Mouse (Mus musculus) megakaryocyte progenitor cell, adult 5-6 weeks (primary cell): ENCODE measurements around the gene Fbxw5. TPM values are rescaled to one million over a fixed set of nuclear protein-coding genes. Genes with fewer than 3 reads are reported as not detected.
A peak's percentile ranks its signal among the peaks of the same experiment; 100 is the strongest.
"Not testable (repeated sequence)": the region's sequence is repeated elsewhere in the genome, so short reads cannot be mapped to it uniquely, and the experiment has no call there.

ENCODE experiments used
- ATAC-seq: replicated peaks from 2 replicates; pipeline ENCODE4 v1.8.0; 2016; ENCODE audit warnings: mild to moderate bottlenecking, moderate TSS enrichment, inconsistent platforms; ENCODE audit not compliant: poor library complexity
- total RNA-seq, 2 experiments: library from RNA; stranded (forward) in 1 of 2; stranded (reverse) in 1 of 2; fragments of 157-497, 149-512 nt in 1 of 2; fragments of 200-1000 nt in 1 of 2; gene quantifications; 2 replicates each; pipeline versions ENCODE4 v1.2.3 to v1.2.4; 2015 to 2017

The Fbxw5 gene
- total RNA-seq, 2 experiments from 2014 or later = 25.1 to 27.6 TPM

DNA sequence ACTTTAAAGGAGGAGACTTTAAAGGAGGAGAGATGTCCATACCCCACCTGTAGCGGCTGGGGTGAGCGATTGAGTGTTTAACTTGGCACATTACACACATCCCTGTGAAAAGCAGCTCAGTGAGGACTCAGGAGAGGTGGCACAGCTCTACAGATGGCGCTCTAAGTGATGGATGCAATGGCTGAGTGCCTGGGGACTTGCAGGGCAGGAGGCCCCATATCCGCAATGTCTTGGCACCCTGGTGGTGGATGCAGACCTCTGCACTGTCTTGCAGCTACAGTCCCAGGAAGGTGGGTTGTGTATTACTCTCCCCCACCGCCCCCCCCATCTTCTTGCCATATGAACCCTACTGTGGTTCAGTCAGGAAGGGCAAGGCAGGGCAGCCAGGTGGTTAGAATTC lies 6.4 kb downstream of the Fbxw5 start:
- ATAC-seq = peak; percentile 90

DNA sequence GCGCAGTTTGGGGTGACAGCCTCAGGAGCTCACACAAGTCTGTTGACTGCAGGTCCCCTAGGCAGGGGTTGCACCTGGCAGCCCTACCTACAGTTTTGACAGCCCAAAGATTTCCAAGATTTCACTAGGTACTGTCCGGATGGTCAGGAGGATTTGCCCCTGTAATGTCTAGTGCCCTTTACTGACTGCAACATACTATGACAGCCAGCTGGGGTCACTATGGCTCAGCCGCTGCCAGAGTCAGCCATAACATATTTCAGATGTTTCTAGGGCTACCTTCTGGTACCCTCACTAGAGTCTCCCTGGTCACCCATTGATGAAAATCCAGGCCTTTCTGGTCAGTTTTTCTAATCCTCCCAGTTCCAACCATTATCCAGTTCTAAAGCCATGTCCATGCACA lies 9.4 kb downstream of the Fbxw5 start:
- ATAC-seq = 0 out of 2 replicates have a peak, but pooled peaks have one; percentile 47

DNA sequence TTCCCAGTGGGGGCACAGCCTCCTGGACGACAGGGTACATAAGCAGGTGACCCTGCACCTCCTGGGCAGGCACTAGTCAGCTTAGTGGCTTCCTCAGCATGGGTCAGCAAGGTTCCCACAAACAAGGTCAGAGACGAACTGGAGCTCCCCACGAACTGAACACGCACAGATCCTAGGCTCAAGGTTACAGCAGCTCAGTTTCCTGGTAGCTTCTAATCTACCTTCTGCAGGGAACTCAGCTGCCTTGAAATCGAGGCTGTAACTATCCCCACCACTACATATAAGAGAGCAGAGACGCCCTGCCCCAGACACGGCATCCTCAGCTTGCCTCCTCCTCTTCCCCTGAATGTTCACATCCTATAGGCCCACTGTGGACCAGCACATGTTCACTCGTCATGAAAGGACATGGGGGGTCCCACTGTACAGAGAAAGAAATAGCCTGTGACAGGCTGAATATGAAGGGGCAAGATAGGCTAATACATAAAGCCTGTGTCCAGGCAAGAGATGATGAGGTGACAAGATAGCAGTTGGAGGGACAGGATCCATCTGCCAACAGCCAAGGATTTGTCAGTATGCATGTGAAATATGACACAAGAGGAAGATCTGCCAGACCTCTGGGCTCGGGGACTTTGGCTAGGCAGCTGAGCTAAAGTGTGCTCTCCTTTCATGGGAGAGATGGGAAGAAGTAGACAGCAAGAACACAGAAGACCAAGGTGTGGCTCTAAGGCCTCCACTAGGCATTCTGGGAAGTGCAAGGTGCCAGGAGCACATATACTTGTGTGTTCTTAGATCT lies 26.2 kb downstream of the Fbxw5 start:
- no peak for ATAC-seq

DNA sequence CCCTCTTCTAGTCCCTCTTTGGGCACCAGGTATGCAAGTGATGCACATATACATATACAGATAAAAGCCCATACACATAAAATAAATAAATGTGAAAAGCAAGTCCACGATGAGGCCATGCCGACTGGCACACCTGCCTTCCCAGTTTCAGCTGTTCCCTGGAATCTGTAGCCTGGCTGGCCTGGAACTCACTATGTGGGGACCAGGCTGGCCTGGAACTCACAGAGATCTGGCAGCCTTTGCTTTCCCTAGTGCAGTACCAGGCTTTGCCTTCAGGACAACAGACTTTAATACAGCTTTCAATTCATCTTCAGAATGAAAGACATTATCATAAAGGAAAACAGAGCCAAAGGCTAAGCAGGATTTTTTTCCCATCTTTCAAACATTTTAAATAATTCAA lies 33.2 kb downstream of the Fbxw5 start:
- no peak for ATAC-seq

DNA sequence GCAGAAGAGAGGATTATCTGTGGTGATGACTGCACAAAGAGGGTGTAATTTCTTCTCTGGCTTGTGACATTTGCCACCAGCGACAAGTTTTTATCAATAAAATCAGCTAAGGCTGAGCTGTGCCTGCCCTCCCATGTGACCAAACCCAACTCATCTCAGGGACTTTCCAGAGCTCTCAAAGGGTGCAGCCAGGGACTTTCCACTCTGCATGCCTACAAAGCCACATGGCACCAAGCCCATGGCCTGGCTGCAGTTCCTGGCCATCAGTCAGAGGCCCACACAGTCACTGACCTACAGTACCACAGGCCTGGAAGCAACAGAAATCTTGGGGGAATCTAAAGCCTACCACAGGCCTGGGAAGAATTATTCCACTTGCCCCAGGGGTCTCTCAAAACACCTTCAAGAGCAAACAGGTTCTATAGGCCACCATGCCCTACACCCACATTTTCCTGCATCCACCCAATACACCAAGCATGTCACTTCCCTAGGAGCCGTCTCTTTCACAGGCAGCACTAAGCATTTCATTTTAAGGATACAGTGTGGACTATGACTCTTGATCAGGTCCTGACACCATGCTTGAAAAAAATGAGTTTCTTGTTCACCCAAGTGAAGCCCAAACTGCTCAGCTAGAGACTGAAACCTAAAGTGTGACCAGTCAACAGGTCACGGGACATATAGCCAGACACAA lies 33.8 kb downstream of the Fbxw5 start:
- peak; percentile 46 for ATAC-seq

DNA sequence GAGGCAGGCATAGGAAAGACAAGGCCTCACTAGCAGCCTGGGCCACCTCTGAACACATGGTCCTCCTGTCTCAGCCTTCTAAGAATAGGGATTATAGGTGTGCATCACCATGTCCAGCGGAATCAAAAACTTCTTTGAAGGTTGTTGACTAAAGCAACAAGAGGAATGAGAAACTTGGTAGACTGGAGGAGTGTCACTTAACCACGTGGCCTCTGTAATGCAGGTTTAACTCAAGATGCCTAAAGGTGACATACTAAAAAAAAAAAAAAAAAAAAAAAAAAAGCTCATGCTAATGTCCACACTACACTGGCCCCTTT lies 34.3 kb downstream of the Fbxw5 start:
- ATAC-seq = no peak

DNA sequence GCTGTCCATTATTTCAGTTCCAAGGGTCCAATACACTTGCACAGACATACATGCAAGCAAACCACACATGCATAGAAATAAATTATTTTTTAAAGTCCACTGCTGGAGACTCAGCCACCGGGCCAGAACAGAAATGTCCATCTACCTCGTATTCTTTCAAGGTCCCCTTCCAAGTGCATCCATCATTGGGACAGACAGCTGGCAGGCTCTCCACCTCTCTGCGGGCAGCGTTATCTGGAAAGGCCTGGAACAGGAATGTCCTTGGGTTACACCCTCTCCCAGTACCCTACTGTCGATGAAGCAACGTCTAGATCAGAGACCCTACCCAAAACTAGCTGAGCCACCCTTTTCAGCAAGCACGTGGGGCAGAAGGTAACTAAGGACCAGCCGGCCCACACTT lies 36.0 kb downstream of the Fbxw5 start:
- ATAC-seq = no peak

DNA sequence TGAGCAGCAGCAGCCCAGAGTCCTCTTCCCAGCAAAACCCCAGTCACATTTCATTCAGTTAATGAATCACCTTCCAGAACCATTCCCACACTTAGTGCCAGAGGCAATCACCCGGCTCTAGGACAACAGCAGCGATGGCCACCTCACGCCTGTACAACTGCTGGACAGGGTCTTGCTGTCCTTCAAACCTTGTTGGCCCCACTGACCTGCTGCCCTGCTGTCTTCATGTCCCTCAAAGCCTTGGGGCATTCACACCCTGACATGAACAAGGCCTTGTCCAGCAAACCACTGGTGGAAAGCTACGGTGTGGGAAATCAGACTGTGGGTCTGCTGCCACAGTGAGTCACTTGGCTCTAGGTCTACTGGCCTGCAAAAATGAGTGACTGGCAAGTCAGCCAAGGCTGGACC lies 40.0 kb downstream of the Fbxw5 start:
- ATAC-seq = no peak

DNA sequence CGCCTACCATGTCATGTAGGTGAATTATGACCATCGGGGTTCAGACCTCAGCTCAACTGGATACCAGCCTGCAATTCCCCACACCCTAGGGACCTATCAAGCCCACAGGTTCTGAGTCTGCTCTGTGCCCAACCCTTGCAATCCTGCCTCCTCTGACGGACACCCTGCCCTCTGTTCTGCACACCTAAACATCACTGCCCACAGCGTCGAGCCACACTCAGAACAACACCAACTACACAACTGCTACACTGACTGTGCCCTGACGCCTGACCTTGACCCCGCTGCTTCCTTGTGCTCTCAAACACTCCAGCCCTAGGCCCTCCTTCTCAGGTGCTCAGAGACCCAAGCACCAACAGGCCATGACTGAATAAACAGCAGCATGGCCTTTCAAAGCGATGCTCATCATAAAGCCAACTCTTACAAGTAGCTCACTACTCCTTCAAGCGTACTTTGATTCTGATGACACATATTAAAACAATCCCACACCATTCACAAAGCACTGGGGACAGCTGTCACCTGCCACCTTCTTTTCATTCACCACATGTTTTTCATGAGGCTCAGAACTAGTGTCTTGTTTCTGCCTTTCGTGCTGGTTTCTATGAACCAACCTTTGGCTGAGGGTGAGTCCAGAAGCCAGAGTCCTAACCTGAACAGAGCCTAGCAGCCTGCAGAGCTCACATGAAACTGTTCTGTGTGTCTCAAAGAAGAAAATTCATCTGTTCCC lies 41.3 kb downstream of the Fbxw5 start:
- ATAC-seq = no peak

DNA sequence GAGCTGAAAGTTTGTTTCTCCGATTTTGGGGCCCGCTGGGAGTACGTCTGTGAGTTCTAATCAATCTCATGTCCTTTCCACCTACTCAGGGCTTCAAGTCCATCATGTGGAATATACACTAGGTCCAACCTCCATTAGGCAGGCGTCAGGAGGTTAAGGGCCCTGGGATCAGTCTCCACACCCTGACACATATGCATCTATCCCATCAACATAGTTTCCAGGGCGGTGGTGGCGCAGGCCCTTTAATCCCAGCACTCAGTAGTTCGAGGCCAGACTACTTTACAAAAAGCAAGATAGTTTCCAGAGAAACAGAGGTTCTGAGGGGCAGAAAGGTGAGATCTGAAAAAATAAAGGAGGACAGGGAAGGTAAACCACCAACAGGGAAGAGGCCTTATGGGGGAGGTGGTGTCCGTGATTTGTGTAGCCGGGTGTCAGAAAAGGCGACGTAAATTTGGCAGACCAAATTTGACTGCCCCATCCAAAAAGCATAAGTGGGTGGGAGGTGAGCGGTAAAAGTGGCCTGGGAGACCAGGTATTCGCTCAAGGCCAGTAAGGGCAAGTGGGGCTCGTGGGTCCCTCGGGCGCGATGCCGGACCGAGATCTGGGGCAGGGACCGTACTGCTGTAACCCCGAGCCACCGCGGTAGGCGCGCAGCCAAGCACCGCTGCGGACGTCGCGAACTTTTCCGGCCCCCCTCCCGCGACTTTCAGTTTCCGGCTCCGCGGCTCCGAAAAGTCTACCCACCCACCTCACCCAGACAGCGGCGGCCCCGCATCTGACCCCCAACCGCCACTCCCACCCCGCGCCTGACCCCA lies 45.7 kb downstream of the Fbxw5 start:
- peak; percentile 24 for ATAC-seq

DNA sequence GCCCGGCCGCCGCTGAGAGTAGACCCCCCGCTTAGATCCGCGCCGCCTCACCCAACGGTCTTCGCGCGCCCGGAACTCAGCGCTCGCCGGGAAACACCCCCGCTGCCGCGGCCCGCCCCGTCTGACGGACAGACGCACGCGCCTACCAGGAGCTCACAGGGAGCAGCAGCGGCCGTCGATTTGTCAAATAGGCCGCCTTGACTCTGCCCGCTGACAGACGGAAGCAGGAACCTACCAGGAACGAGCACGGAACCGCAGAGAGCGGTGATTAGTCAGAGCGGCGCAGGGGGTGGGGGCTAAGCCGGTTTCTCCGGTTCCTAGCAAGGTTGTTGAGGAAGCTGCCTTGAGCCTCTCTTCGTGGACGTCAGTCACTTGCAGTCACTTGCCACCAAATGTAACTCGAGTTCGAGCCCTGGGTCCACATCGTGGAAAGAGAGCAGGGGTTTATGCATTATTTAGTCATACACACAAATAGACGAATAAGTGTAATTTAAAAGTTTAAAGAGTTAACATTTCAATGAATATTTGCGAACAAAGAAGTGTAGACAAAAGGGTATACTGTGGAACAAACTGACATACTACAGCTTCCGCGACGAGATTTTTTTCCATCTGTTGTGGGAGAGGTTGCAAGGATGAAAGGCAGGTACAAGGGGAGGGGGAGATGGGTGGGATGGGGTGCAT lies 46.4 kb downstream of the Fbxw5 start, which contains the start of gene Traf2:
Traf2 (minus strand) TSS at position 130 of the 681 bp plus-strand sequence.
- ATAC-seq = peak; percentile 97

DNA sequence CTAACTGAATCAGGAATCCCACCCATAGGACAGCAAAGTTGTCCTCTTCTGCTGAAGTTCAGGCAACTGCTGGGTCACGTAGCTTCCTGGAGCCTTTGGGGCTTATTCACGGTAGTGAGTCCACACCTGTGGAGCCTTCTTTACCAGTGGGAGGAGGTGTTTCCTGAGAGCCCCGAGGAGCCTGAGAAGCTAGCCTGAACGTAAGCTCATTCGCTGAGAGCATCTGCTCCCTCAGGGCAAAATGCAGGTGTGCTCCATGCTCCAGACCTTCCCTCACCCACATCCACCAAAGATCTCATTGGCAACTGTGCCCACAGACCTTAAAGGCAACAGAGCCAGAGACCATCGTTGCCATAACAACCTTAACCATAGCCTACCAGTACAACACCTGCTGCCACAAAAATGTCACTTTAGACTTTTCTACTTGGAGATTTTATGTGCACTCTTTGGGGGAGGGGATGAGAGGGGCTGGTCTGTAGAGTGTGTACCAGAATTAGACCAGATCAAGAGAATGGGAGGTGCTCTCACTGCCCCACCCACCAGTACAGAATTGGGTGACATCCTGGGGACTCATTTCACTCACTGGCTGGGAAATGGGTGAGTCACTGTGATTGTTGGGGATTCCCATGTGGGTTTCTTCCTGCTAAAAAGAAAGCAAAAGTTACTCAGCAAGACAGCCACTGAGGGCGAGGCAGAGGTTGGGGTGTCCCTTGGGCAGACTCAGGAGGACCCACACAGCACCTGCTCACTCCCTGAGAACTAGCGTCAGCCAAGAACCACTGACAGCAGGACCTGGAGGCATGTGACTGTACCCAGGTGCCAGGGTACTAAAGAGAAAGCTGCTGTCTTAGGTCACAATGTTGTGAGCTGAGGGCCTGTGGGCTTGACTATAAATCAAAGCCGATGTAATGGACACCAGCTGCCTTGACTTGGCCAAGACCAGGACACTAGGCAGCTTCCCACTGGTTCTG lies 48.8 kb downstream of the Fbxw5 start:
- ATAC-seq = no peak

DNA sequence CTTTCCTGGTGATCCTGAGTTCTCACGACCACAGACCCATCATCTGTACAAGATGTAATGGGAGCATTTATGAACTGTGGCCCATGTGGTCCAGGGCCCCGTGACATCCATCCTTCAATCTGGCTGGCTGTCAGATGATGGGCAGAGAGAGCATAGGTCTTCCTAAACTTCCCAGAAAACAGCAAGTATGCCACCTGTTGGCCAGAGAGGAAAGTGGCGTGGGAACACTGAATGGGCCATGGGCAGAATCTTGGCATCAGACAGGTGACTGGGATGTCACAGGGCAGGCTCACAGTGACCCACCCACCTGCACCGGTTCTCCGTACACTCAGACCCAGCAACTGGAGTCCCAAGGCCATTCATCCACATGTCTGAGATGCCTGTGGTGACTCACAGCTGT lies 50.6 kb downstream of the Fbxw5 start:
- ATAC-seq = peak; percentile 36

DNA sequence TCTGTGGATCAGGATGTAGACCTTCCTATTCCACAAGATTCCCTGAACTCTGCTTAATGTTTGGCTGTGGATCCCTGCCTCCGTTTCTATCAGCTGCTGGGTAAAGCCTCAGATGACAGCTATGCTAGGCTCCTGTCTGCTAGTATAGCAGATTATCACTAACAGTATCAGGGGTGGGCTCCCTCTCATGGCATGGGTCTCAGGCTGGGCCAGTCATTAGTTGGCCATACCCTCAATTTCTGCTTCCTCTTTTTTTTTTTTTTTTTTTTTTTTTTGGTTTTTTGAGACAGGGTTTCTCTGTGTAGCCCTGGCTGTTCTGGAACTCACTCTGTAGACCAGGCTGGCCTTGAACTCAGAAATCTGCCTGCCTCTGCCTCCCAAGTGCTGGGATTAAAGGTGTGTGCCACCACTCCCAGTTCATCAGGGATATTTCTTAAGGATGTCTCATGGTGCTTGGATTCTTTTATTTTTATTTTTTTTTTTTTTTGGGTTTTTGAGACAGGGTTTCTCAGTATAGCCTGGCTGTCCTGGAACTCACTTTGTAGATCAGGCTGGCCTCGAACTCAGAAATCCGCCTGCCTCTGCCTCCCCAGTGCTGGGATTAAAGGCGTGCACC lies 52.7 kb downstream of the Fbxw5 start:
- ATAC-seq = not testable (repeated sequence)

Other genes with a start within 250 kb of the Fbxw5 start
Only the 30 nearest of the 36 such genes appear.
- gene Lrrc26, start 210.8 kb upstream of the Fbxw5 start, total RNA-seq (2015) = not detected in 2 replicates
- gene Lrrc26, start 210.8 kb upstream of the Fbxw5 start, total RNA-seq (2017) = not detected in 2 replicates
- gene Grin1, start 181.6 kb upstream of the Fbxw5 start, total RNA-seq (2015) = not detected in 2 replicates
- not detected in 2 replicates for gene Grin1, start 181.6 kb upstream of the Fbxw5 start, total RNA-seq (2017)
- gene Man1b1, start 168.4 kb upstream of the Fbxw5 start, total RNA-seq (2015) = 19.1 and 23.4 TPM in 2 replicates
- gene Man1b1, start 168.4 kb upstream of the Fbxw5 start, total RNA-seq (2017) = 42.5 and 52.1 TPM in 2 replicates
- gene Dpp7, start 144.4 kb upstream of the Fbxw5 start, total RNA-seq (2015) = 15.8 and 16.3 TPM in 2 replicates
- gene Dpp7, start 144.4 kb upstream of the Fbxw5 start, total RNA-seq (2017) = 19.1 and 32.9 TPM in 2 replicates
- 42.2 and 60.4 TPM in 2 replicates for gene Uap1l1, start 135.1 kb upstream of the Fbxw5 start, total RNA-seq (2015)
- 13.6 and 14.5 TPM in 2 replicates for gene Uap1l1, start 135.1 kb upstream of the Fbxw5 start, total RNA-seq (2017)
- 6.0 and 10.8 TPM in 2 replicates for gene Sapcd2, start 128.4 kb upstream of the Fbxw5 start, total RNA-seq (2015)
- gene Sapcd2, start 128.4 kb upstream of the Fbxw5 start, total RNA-seq (2017) = 5.8 and 6.7 TPM in 2 replicates
- gene Entpd2, start 104.9 kb upstream of the Fbxw5 start, total RNA-seq (2015) = not detected in 2 replicates
- not detected in 2 replicates for gene Entpd2, start 104.9 kb upstream of the Fbxw5 start, total RNA-seq (2017)
- gene Npdc1, start 101.4 kb upstream of the Fbxw5 start, total RNA-seq (2015) = 1.5 TPM in 1 of 2 replicates, not detected in the other
- 0.27 TPM in 1 of 2 replicates, not detected in the other for gene Npdc1, start 101.4 kb upstream of the Fbxw5 start, total RNA-seq (2017)
- gene Fut7, start 77.5 kb upstream of the Fbxw5 start, total RNA-seq (2015) = 11.1 and 12.5 TPM in 2 replicates
- 21.4 and 24.2 TPM in 2 replicates for gene Fut7, start 77.5 kb upstream of the Fbxw5 start, total RNA-seq (2017)
- gene Abca2, start 72.0 kb upstream of the Fbxw5 start, total RNA-seq (2015) = 66.7 and 70.5 TPM in 2 replicates
- 26.9 and 29.5 TPM in 2 replicates for gene Abca2, start 72.0 kb upstream of the Fbxw5 start, total RNA-seq (2017)
- gene Clic3, start 43.9 kb upstream of the Fbxw5 start, total RNA-seq (2015) = not detected in 2 replicates
- 0.27 TPM in 1 of 2 replicates, not detected in the other for gene Clic3, start 43.9 kb upstream of the Fbxw5 start, total RNA-seq (2017)
- gene Paxx, start 39.7 kb upstream of the Fbxw5 start, total RNA-seq (2015) = 32.8 and 40.9 TPM in 2 replicates
- 15.3 and 21.3 TPM in 2 replicates for gene Paxx, start 39.7 kb upstream of the Fbxw5 start, total RNA-seq (2017)
- gene Ptgds, start 30.7 kb upstream of the Fbxw5 start, total RNA-seq (2015) = 0.42 TPM in 1 of 2 replicates, not detected in the other
- gene Ptgds, start 30.7 kb upstream of the Fbxw5 start, total RNA-seq (2017) = not detected in 2 replicates
- gene Lcn12, start 6.8 kb upstream of the Fbxw5 start, total RNA-seq (2015) = 0.27 TPM in 1 of 2 replicates, not detected in the other
- gene Lcn12, start 6.8 kb upstream of the Fbxw5 start, total RNA-seq (2017) = not detected in 2 replicates
- gene C8g, start 969 bp downstream of the Fbxw5 start, total RNA-seq (2015) = 2.6 and 5.6 TPM in 2 replicates
- gene C8g, start 969 bp downstream of the Fbxw5 start, total RNA-seq (2017) = 0.81 and 3.8 TPM in 2 replicates
- gene Traf2, start 46.2 kb downstream of the Fbxw5 start, total RNA-seq (2015) = 9.7 and 10.8 TPM in 2 replicates
- gene Traf2, start 46.2 kb downstream of the Fbxw5 start, total RNA-seq (2017) = 13.7 and 14.2 TPM in 2 replicates
- 141 and 144 TPM in 2 replicates for gene Edf1, start 57.1 kb downstream of the Fbxw5 start, total RNA-seq (2015)
- gene Edf1, start 57.1 kb downstream of the Fbxw5 start, total RNA-seq (2017) = 95.5 and 128 TPM in 2 replicates
- 0.42 and 0.86 TPM in 2 replicates for gene Mamdc4, start 74.1 kb downstream of the Fbxw5 start, total RNA-seq (2015)
- 0.12 and 9.3 TPM in 2 replicates for gene Mamdc4, start 74.1 kb downstream of the Fbxw5 start, total RNA-seq (2017)
- gene Phpt1, start 74.5 kb downstream of the Fbxw5 start, total RNA-seq (2015) = 48.1 and 56.5 TPM in 2 replicates
- gene Phpt1, start 74.5 kb downstream of the Fbxw5 start, total RNA-seq (2017) = 29.6 and 35.4 TPM in 2 replicates
- gene Ajm1, start 81.0 kb downstream of the Fbxw5 start, total RNA-seq (2015) = not detected in 2 replicates
- gene Ajm1, start 81.0 kb downstream of the Fbxw5 start, total RNA-seq (2017) = 0.10 TPM in 1 of 2 replicates, not detected in the other
- 37.4 and 49.5 TPM in 2 replicates for gene Rabl6, start 107.8 kb downstream of the Fbxw5 start, total RNA-seq (2015)
- 54.9 and 86.7 TPM in 2 replicates for gene Rabl6, start 107.8 kb downstream of the Fbxw5 start, total RNA-seq (2017)
- gene Ccdc183, start 116.9 kb downstream of the Fbxw5 start, total RNA-seq (2015) = not detected in 2 replicates
- gene Ccdc183, start 116.9 kb downstream of the Fbxw5 start, total RNA-seq (2017) = not detected in 2 replicates
- gene Tmem141, start 121.3 kb downstream of the Fbxw5 start, total RNA-seq (2015) = 9.9 and 17.4 TPM in 2 replicates
- 18.1 and 18.6 TPM in 2 replicates for gene Tmem141, start 121.3 kb downstream of the Fbxw5 start, total RNA-seq (2017)
- gene Fcna, start 127.3 kb downstream of the Fbxw5 start, total RNA-seq (2015) = 0.68 and 1.4 TPM in 2 replicates
- 0.50 and 1.7 TPM in 2 replicates for gene Fcna, start 127.3 kb downstream of the Fbxw5 start, total RNA-seq (2017)
- gene Lcn8, start 152.4 kb downstream of the Fbxw5 start, total RNA-seq (2015) = not detected in 2 replicates
- gene Lcn8, start 152.4 kb downstream of the Fbxw5 start, total RNA-seq (2017) = not detected in 2 replicates
- not detected in 2 replicates for gene Lcn5, start 157.2 kb downstream of the Fbxw5 start, total RNA-seq (2015)
- not detected in 2 replicates for gene Lcn5, start 157.2 kb downstream of the Fbxw5 start, total RNA-seq (2017)
- gene Lcn6, start 176.0 kb downstream of the Fbxw5 start, total RNA-seq (2015) = not detected in 2 replicates
- not detected in 2 replicates for gene Lcn6, start 176.0 kb downstream of the Fbxw5 start, total RNA-seq (2017)
- not detected in 2 replicates for gene Lcn10, start 182.0 kb downstream of the Fbxw5 start, total RNA-seq (2015)
- gene Lcn10, start 182.0 kb downstream of the Fbxw5 start, total RNA-seq (2017) = not detected in 2 replicates
- gene Obp2a, start 199.3 kb downstream of the Fbxw5 start, total RNA-seq (2015) = not detected in 2 replicates
- gene Obp2a, start 199.3 kb downstream of the Fbxw5 start, total RNA-seq (2017) = not detected in 2 replicates
- 16.0 and 19.1 TPM in 2 replicates for gene Bmyc, start 206.0 kb downstream of the Fbxw5 start, total RNA-seq (2015)
- 6.5 and 8.6 TPM in 2 replicates for gene Bmyc, start 206.0 kb downstream of the Fbxw5 start, total RNA-seq (2017)